Mouse (Mus musculus) spleen, postnatal 14 days (tissue): ENCODE measurements around the gene Bbs1.
A peak's percentile ranks its signal among the peaks of the same experiment; 100 is the strongest.
"Not testable (repeated sequence)": the region's sequence is repeated elsewhere in the genome, so short reads cannot be mapped to it uniquely, and the experiment has no call there.

Experiments
- DNase-seq, 2 experiments: peaks; one replicate each; pipeline ENCODE4 v3.0.0; 2021 to 2022; ENCODE audit warnings: low spot score in 2 of 2

The Bbs1 gene

DNA sequence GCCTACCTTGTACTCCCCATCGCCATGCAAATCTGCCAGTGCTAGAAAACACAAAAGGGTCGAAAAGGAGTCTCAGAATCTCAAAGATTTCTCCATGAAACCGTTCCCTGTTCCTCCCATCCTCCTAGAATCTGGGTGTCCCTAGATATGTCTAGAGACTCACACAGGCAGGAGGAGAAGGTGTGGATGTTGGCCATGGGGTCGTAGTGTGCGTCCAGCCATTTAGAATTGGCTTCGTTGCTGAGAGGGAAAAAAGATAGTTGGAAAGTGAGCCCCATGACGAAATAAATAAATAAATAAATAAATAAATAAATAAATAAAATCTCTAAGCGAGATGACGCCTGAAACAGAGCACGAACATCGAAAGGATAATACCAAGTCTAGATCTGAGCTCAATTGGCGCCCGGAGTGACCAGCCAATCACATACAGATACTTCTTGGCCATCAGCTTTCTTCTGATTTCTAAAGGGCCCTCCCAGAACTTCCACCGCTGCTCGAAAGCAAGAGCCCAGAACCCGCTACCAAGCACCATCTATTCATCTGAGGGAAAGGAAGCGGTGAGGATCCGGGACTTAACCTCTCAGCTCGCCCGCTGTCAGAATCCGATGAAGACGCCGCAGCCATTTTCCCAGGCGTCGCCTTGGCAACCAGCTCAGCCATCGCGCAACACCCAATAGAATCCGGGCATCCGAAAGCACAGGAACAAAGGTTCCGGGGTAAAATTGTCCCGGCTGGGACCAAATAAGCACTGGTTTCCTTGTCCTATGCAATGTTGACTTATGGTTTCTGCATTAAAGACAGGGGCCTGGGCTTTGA is at the start of gene Bbs1:
Gene Bbs1 (minus strand): TSS at position 650 of the 816 bp plus-strand sequence.
- peak; percentile 66 to 78 for DNase-seq

DNA sequence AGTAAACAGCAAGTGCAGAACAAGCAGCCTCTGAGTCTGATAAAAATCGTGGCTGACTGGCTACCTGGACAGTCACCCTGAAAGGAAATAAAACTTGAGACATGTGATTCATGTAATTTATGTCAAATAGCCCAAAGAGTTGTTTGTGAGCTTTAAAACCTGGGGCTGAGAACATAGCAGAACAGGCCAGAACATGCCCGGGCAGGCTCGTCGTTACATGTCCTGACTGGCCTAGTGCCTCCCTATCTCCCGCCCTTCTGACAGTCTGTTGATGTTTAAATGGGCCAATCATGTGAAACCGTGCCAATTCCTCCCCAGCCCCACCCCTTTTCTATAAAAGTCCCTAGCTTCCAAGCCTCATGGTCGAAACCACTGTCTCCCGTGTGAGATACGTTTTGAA is 42.2 kb upstream of the Bbs1 start:
- not testable (repeated sequence) for DNase-seq

DNA sequence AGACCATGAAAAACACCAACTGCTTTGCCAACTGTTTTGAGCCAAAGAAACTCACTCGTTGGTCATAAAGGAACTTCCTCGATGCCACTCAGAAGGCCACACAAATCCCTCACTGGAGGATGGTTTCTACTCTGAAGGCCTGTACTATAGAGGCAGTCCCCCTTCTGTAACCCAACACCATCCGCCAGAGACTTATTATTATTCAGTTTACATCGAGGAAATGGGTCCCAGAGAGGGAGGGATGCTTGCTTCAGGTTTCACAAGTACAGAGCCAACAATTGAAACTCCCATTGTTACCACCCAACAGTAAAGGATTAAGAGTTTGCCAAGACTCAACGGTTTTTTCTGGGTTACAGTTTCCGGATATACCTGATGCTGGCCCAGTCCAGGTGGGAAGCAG is 39.1 kb upstream of the Bbs1 start:
- no peak for DNase-seq

DNA sequence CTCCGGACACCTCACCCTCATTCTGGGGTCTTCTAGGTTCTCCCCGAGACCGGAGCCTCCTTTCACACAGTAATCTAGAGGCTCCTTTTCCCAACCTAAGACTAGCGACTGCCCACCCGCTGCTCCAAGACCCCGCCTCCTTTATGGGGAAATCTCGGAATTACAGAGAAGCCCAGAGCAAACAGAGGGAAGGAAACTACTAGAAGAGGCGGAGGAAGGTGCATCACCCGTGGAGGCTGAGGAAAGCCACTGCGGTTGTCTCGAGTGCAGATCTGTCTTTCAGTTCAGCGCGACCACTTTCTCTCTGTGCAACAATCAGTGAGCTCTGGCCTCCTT is 36.8 kb upstream of the Bbs1 start:
- no peak for DNase-seq

DNA sequence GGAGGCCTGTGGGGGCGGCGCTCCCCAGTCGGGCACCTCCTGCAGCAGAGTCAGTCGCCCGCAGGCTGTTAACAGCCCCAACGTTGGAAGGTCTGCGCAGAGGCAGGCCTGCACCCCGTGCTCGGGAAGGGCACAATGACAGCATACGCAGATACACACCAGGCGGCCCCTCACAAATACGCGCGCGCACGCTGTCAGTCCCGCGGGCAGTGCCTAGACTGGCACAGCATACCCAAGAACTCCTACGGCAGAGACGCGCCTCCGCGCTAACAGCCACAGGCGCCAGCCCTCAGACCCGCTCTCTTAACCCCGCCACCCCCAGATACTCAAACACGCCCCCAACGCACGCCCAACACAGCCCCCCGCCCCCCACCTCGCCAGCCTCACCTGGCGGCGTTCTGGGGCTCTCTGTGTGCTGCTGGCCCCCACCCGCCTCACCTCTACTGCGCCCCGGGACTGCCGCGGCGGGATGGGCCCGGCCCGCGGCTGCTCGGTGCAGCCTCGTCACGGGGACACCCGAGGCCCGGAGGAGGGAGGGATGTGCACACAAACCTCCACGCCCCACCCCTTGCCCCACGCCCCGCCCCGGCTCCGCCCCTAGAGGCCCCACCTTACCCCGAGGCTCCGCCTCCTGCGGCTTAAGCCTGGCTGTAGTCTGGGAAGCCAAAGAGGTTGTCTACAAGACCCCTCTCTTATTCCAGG is 36.3 kb upstream of the Bbs1 start, which contains the start of gene Peli3:
Gene Peli3 (minus strand): TSS at position 577 of the 702 bp plus-strand sequence.
- DNase-seq, result peak; percentile 66 to 72

DNA sequence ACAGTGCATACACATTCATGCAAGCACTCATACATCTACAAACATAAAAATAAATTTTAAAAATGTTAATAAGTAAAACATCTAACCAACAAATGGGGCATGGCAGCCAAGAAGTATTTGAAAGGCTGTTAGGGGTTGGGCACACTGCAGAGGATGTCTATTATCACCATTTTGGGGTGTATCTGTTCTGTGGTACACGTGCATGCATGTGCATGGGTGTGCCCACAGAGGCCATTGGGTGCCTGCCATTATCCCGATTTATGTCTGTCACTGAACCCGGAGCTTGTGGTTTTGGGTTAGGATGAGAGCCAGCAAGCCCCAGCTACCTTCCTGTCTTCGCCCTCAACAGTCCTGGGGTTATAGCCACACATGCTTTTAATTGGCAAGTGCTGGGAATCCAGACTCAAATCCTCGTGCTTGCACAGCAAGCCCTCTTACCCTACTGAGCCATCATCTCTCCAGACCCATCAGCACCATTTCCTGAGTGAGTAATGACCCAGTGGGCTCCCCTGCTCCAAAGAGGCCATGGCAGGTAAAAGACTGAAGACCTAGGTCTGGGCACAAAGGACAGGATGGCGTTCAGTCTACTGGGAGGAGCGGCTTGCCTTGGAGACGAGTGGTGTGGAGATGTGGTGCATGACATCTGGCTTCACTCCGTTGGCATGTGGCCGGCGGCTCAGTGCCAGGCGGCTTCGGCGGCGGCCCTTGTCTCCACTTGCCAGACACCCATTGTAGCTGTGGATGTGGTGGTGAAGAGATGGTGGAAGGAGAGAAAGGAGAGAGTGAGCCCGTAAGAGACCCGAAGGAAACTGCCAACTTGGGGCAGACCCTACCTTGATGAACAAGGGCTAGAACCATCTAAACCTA is 31.2 kb upstream of the Bbs1 start:
- DNase-seq, result no peak

DNA sequence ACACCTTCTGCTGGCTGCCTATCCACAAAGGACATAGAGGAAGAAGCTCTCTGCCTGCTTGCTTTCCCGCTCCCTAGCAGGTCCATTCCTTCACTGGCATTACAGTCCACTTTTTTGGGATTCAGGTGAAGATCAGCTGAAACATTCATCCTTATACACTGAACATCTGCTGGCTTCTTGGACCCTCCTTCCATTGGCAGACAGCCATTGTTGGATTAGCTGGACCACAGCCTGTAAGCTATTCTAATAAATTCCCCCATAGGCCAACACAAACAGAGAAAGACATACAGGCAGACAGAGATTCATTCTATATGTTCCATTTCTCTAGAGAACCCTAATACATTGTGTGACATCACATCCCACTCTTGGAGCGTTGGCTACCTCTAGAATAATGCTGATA is 30.5 kb upstream of the Bbs1 start:
- DNase-seq, result no peak

DNA sequence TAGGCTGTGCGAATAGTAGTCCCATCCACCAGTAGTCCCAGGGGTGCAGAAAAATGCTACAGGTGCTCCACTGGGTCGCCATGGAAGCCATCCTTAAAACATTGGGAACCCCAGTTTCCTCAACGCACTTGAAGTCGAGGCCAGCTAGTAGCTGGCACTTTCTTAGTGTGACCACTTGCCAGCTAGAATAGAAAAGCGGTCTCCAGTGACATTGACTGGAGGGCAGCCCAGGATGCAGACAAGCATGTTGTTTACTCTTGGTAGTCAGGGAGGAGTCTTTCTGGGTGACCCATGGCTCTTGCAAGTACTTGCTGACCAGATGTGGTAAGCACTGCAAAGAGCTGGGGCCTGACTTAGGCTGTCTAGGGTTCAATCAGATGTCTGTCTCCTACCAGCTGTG is 22.4 kb upstream of the Bbs1 start:
- DNase-seq, result no peak

DNA sequence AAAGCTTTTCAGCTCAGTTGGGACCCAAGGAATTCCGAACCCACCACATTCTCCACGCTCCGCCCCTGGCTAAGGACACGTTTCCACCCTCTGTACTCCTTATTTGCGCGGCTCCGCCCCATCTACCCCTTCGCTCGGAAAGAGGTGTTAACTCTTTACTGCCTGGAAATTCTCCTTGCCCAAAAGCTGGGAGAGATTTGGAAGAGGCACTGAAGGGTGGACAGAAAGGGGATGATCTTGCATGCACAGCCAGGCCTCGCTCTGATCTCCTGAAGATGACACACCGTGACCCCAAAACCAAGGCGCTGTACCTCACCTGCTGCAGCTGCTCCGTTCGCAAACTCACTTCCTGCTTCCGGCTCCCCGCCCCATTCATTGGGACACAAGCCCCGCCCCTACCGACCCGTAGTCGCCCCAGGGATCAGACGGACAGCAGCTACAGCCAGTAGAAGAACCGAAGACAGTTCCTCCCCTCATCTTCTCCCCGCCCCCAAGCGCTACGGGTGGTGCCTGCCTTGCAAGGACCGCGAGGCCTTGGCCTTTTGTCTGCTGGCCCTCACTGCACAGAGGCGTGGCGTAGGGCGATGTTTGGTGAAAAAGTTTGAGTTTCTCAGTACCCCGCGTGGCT is 21.6 kb upstream of the Bbs1 start, which contains the start of gene Dpp3:
Gene Dpp3 (minus strand): TSS at position 384 of the 628 bp plus-strand sequence.
- peak; percentile 98 for DNase-seq

DNA sequence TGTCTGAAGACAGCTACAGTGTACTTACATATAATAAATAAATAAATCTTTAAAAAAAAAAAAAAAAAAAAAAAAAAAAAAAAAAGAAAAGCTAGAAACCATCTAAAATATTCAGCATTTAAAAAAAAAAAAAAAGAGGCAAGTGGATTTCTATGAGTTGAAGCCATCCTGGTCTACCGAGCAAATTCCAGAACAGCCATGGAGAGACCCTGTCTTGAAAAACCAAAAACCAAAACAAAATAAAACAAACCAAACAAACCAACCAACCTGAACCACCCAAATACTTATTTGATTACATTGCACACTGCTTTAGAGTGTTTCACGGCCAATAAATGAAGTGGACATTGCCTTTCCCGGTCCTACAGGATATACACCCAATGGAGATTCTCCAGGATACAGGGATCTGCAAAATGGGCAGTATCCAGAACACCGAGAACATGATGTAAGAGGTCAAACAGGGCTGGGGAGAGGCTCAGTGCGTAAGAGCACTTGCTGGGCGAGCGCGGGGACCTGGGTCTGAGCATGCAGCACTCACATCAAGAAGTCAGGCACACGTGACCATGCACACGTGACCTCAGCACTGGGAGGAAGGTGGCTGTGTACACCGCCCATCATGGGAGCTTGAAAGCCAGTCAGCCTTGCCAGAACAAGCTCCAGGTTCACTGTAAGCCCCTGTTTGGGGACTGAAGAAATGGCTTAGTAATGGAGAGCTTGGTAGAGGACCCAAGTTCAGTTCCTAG is 18.9 kb upstream of the Bbs1 start:
- DNase-seq, result no peak

DNA sequence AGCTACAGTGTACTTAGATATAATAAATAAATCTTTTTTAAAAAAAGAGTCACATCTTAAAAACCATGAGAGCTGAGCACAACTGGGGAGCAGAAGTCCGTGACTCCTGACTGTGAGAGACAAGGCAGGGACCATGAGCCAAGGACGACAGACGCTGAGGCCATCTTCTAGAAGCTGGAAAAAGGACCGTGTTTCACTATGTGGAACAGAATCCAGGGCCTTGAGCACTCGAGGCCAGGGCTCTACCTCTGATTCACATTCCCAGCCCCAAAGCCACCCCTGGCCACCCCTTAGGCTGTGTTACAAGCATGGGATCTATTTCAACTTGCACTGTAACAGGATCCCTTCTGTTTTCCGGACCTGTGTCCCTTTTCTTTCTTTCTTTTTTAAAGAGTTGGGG is 13.2 kb upstream of the Bbs1 start:
- DNase-seq, result no peak

DNA sequence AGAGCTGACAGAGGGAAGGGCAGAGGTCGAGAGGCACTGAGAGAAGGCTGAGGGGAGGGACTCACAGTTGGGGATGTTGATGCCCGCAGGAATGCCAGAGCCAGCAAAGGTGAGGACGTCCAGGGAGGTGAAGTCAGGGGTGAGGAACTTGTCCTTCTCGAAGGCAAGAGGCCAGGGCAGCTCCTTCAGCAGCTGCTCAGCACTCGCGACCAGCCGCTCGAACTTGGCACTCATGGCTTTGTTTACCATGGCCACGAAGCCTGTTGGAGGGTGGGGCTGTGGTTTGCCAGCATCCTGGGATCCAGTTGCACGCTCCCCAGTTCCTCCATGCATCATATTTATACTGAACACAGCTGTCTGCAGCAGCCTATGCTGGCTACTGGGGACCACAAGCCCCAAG is 10.4 kb upstream of the Bbs1 start:
- DNase-seq, result no peak

DNA sequence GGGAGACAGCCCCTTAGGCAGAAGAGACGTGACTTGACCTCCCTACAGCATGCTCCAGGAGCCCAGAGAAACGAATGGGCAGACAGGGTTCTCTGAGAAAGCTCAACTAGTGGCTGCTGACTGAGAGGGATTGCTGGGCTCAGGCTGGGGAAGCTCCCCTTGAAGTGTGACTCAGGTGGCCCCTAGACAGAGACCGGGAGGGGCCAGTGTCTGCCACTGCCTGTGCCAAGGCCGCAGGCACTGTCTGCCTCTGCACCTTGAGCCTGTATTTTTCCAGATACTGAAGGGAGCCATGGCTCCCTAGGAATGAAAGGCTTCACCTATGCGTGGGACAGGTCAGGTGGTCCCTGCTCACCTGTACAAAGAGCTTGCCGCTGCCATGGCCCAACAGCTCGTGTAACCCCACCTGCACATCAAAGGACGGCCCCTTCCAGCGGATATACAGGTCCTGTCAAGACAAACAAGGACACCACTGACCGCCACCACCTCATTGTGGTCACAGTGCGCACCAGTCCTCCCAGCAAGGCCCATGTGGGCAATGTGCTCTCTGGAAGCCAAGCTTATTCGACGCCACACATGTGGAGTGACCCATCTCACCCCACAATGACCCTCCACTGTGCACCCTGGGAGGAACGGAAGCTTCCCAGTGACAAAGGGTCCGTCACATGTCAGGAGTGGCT is 9.6 kb upstream of the Bbs1 start:
- no peak for DNase-seq

DNA sequence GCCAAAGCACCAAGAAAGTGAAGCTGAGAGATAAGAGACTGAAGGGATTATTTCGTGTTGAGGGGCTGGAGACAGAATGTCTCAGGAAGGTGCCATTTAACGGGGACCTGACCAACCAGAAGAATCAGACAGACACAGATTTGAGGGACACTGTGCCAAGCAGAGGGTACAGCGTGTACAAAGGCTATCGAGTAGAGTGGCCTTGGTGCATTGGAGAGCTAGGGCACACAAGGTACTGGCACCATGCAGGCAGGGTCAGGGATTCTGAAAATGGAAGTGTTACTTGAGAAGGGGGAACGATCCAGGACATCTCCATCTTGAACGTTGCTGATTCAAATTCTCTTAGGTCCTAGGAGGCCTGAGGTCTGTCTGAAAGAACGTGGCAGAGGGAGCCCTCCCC is 2.9 kb upstream of the Bbs1 start:
- no peak for DNase-seq

DNA sequence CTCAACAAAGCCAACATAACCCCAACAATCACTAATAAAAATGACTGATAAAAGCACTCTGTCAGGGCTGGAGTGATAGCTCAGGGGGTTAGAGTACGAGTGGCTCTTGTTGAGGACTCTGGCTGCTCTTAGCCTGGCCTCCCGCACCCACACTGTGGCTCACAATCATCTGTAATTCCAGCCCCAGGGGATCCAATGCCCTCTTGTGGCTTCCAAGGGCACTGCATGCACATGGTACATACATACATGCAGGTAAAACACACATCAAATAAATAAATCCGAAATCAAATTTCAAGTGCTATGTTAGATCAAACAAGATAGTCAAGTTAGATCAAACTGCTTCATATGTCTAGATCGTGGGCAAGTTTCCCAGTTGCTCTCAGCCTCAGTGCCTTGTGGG is 1.7 kb upstream of the Bbs1 start:
- peak in 1 of 2 experiments; percentile 50 for DNase-seq

DNA sequence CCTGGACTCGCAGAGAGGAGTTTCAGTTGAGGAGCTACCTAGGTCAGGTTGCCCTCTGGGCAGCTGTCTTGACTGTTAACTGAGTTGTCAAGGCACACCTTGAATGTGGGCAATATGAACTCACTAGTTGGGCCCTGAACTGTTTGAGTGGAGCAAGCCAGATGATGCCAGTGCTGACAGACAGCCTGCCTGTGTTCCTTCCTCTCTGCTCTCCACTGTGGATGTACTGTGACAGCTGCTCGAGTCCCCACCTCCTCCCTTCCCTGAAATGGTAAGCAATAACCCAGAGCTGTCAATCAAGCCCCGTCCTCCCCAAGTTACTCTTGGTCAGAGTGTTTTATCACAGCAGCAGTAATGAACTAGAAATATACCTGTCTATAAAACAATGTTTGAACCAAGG is 6.5 kb downstream of the Bbs1 start:
- no peak for DNase-seq

DNA sequence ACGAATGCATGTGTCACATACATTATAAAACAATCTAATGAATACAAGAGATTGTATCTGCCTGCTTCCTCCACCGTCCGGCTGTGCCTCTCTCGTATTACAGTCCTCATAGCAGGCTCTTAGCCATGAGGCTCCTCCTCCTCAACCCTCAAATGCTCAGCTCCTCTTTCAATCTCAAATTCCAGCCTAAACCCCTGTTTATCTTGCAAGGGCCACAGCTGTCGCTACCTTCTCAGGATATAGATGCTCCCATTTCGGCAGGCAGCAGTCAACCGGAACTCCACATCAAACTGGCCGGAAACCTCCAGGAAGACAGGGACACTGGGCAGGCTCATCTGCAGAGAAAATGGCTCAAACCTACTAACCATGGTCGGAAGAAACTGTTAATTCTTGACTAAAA is 7.5 kb downstream of the Bbs1 start:
- no peak for DNase-seq

DNA sequence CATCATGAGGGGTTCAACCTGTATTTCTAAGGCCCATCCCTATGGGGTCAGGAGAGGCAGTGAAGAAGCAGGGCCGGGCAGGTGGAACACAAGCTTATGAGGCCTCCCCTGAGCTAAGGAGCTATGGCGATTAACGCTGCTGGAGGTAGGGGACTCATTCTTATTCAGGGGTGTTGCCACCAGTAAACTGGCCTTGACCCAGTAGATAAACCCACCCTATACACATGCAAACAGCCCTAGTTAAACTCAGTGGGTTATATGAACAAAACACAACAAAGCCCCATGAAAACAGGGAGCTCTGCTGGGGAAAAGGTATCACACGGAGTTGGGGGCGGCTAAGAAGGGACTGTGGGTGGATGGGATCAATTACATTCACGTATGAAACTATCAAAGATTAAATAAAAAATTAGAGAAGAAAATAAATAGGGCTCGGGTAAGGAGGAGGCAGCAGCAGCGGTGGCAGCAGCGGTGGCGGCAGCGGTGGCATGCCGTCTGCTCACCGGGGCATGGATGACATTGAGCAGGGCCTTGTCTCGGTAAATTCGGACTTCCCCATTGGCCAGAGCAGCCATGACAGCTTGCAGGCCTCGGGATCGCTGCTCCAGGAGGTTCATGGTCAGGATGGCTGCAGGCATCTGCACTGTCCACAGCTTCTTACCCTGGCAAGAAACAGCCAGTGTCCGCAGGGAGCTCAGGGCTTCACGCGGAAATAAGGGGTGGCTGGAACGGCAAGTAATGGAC is 9.5 kb downstream of the Bbs1 start:
- DNase-seq, result no peak

DNA sequence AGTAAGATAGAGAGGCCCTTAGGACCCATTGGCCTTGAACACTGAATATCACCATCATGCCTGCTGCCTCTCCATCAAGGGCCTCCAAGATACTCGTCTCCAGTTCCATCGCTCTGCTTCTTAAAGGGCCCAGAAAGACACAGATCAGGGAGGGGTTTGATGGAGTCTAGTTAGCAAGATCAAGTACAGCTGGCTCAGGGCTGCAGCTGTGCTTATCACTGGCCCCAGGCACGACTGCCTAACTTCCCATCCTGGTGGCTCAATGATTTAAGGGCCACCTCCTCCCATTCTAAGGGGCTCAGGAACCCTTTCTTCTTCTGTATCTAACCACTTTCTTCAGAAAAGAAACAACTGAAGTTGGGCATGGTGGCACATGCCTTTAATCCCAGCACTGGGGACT is 14.6 kb downstream of the Bbs1 start:
- no peak for DNase-seq

DNA sequence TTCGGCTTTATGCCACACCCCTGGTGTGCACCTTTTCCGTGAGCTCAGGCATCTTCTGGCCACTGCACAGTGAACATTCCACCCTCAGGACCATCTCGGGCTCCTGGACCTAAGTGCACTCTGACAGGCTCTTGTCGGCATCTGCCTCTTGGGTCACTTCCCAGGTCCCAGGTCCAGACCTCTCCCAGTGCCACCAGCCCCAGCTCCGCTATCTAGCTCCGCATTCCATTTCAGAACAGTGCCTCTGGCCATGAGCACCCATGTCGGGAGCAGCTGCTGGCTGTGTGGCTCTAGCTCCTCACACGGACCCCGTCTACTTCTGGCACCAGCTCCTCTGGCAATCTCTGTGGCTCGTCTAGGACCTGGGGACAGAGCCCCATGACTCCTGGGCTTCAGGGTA is 16.6 kb downstream of the Bbs1 start:
- no peak for DNase-seq
